Mouse (Mus musculus): ENCODE data around the gene Whrn.

DNA sequence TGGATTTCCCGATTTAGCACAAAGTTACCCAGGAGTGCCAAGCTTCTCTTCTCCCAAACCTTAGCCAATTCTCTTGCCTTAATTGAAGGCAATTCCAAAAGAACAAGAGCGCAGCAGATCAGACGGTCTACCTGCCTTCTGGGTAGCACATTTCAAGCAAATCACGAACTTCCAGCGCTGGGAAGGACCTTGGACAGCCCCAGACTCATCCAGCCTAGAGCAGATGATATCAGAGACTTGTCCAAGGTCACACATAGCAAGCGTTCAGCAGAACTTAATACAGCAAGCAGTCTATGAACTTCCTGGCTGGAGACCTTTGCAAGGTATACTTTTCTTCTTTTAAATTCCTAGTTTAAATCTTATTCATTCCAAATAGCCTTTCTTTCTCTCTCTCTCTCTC is 4.3 kb downstream of the Whrn start:
- TF ChIP-seq POLR2A (IDR thresholded peaks at IDR 0.05; ENCODE audit: insufficient read depth, low read depth, low read length) (no peak), CTCF (IDR thresholded peaks at IDR 0.05; ENCODE audit: insufficient read depth, low read depth, low read length) (no peak)
